Mouse (Mus musculus) telencephalon, adult 2 months (tissue): ENCODE results near the gene Gm2431.
"Not testable (repeated sequence)": the region's sequence is repeated elsewhere in the genome, so short reads cannot be mapped to it uniquely, and the experiment has no call there.

Experiments
- DNase-seq: peaks from one replicate; pipeline ENCODE4 v3.0.0-alpha.2; 2011; ENCODE audit warnings: low read depth, low spot score

The Gm2431 gene

GRCm38 (mm10) chr7:142258254-142258653, at the start of gene Gm2431:
Gm2431 (minus strand) TSS chr7:142258354.
- DNase-seq = not testable (repeated sequence)

DNA sequence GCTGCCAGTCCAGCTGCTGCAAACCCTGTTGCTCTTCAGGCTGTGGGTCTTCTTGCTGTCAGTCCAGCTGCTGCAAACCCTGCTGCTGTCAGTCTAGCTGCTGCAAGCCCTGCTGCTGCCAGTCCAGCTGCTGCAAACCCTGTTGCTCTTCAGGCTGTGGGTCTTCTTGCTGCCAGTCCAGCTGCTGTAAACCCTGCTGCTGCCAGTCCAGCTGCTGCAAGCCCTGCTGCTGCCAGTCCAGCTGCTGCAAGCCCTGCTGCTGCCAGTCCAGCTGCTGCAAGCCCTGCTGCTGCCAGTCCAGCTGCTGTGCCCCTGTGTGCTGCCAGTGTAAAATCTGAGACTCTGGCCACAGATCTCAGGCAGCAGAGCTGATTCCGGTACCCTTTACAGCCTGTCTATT, 45.8 kb upstream of the Gm2431 start:
- DNase-seq = not testable (repeated sequence)

- DNase-seq = no peak
These were observed 45.1 kb upstream of the Gm2431 start, which contains the start of gene Krtap5-4 for GRCm38 (mm10) chr7:142303249-142303648. Krtap5-4 (plus strand) TSS chr7:142303549.

- DNase-seq = not testable (repeated sequence)
These were observed 38.9 kb upstream of the Gm2431 start, which contains the start of gene Krtap5-1 for GRCm38 (mm10) chr7:142297018-142297417. Krtap5-1 (minus strand) TSS chr7:142297118.

DNA sequence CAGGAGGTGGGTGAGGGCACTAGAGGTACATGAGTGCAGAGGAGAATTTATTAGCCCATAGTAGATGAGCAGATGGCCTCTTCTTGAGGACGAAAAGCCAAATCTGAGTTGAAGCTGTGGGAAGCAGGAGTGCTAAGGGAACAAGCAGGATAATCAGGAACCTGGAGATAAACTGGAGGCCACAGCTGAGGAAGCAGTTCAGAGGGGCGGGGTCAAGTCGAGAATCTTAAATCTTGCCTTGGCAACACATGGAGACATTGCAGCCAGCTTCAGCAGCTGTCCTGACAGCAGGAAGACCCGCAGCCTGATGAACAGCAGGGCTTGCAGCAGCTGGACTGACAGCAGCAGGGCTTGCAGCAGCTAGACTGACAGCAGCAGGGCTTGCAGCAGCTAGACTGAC, 38.0 kb upstream of the Gm2431 start:
- DNase-seq = not testable (repeated sequence)

DNA sequence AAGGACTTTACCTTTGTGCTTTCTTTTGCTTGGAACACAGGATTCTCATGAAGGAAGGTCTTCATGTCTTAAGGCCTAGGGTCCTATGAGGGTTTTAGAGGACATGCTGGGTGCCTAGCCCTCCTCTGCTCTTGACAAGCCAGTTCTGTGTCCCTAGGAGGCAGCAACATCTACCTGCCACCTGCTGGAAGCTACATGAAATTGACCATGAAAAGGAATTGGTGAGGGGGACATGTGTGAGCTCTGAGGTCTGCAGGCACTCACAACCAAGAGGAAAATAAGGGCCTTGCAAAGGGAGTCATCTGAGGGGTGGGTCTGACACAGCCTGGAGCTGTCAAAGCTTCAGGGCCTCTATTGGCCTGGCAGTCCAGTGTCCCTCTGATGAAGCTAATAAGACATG, 37.3 kb upstream of the Gm2431 start:
- DNase-seq = no peak

- DNase-seq = not testable (repeated sequence)
These were observed 35.7 kb upstream of the Gm2431 start for GRCm38 (mm10) chr7:142293851-142294250.

DNA sequence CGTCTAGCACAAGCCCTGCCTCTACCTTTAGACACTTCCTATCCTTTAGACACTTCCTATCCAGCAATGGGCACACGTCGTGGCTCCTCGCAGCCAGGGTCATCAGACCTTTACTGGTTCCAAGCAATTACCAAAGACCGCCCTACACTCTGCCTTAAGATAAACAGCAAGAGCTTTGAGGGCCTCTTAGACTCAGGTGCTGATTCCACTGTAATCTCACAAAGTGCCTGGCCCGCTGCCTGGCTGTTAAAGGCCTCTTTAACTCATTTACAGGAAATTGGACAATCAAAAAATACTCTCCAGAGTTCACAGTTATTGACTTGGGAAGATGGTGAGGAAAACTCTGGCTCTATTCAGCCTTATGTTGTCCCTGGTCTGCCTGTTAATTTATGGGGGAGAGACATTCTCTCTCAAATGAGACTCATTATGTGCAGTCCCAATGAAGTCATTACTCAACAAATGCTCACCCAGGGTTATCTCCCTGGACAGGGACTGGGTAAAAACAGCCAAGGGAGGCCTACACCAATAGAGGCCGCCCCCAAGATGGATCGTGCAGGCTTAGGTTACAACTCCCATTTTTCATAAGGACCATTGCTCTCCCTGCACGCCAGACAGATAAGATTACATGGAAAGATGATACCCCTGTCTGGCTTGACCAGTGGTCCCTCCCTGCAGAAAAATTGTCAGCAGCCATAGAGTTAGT, 27.9 kb upstream of the Gm2431 start:
- DNase-seq = not testable (repeated sequence)

DNA sequence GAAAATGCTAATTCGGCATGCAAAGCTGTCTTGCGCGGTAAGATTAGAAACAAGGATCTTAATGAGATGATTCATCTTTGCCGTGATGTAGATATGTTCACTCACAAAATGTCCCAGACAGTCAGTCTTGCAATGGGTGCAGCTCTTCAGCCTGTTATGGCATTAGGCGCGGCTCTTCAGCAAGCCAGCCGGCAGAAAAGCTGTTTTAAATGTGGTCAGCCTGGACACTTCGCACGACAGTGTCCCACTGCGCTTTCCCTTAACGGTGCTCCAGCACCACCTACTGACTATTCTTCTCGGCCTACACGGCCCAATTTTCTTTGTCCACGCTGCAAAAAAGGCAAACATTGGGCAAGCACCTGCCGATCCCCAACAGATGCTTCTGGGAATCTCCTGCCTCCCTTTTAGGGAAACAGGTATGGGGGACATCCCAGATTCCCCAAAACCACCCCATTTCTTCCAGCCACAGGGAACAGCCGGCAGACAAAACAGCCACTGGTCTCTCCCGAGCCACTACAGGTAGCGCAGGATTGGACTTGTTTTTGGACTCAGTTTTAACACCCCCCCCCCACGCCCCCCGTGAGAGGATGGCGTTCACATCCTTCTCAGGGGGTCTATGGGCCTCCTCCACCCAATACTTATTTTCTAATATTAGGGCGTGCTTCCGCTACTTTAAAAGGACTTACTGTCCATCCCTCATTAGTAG, 27.1 kb upstream of the Gm2431 start:
- DNase-seq = peak; percentile 12

DNA sequence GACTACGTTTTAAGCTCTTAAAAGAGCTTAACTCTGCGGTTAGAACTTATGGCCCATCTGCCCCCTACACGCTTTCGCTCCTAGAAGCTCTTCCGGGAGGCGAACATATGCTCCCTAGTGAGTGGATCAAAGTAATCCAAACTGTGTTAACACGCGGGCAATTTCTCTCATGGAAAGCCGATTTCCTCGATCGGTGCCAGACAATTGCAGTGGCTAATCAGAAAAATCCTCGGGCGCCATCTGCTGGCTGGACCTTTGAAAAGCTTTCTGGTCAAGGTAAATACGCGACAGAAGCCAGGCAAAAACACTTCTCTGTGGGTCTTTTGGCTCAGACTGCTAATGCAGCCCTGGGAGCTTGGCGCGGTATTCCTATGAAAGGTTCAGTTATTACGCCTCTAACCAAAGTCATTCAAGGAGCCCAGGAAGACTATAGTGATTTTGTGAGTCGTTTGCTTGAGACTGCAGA, 26.5 kb upstream of the Gm2431 start:
- peak; percentile 79 for DNase-seq

- peak; percentile 21 for DNase-seq
These were observed 26.0 kb upstream of the Gm2431 start for GRCm38 (mm10) chr7:142284023-142284591.

- DNase-seq = not testable (repeated sequence)
These were observed 24.7 kb upstream of the Gm2431 start for GRCm38 (mm10) chr7:142282847-142283246.

- not testable (repeated sequence) for DNase-seq
These were observed 21.1 kb upstream of the Gm2431 start for GRCm38 (mm10) chr7:142279291-142279690.

DNA sequence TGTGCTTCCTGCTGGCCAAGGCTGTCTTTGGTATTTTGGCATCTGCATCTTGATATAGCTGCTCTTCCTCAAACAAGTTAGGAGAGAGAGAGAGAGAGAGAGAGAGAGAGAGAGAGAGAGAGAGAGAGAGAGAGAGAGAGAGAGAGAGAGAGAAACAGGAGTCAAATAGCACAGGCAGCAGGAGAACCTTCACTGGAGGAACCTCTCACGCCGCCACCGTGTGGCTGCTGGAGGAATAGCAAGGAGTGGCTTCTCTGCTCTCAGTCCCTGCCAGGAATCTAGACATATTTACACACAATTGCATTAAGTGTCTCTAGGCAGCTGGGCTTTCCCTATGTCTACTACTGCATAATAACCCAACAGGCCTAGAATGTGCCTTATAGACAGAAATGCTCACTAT, 20.0 kb upstream of the Gm2431 start:
- peak; percentile 15 for DNase-seq

GRCm38 (mm10) chr7:142274263-142274662, 16.1 kb upstream of the Gm2431 start, which contains the start of gene Gm4559:
Gm4559 (minus strand) TSS chr7:142274363.
- DNase-seq = not testable (repeated sequence)

GRCm38 (mm10) chr7:142255517-142255916, 2.6 kb downstream of the Gm2431 start:
- peak; percentile 9 for DNase-seq

DNA sequence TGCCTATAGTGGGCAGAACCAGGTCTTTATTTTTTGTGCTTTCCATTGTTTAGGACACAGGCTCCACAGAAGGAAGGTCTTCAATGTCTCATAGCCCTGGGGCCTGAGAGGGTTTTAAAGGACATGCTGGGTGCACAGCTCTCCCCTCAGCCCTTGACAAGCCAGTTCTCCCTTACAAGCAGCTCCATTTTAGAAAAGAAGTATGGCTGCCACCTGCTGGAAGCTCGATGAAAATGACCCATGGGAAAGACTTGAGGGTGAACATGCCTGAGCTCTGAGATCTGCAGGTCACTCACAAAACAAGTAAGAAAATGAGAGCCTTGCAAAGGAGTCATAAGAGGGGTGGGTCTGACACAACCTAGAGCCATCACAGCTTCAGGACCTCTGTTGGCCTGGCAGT, 8.3 kb downstream of the Gm2431 start:
- DNase-seq = peak; percentile 11

DNA sequence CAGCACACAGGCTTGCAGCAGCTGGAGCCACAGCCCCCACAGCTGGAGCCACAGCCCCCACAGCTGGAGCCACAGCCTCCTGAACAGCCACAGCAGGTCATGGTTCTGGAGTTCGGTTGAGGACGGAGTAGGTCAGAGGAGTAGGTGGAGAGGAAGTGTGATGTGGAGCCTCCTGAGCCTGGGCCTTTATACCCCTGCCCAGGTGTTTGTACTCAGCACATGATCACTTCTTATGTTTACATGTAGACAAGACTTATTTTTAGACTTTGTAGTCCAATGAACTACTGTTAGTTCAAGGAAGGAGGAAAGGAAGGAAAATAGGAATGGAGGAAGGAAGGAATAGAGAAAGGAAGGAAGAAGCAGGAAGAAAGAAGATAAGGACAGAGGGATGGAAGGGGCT, 17.2 kb downstream of the Gm2431 start, which contains the start of gene Gm40460:
Gm40460 (minus strand) TSS at position 101 of the 400 bp plus-strand sequence.
- no peak for DNase-seq

DNA sequence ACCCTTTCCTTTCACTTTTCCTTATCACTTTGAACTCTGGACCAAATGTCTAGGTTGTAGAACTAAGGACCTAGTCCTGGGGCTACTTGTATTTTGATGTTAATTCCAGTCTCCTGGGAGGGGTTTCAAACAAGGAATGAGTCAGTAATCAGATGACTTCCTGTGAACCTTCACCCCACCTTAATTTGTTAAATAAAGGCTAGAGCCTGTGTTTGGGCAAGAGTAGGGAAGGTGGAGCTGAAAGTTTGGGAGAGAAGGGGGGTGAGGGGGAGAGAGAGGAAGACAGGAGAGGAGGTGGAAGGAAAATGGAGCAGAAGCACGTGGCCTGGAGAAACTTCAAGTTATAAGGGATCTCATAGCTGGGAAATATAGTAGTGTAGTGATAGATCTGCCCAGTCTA, 26.6 kb downstream of the Gm2431 start:
- DNase-seq = no peak

GRCm38 (mm10) chr7:142229871-142230270, 28.3 kb downstream of the Gm2431 start, which contains the start of gene Krtap5-5:
Krtap5-5 (minus strand) TSS chr7:142229971.
- DNase-seq = not testable (repeated sequence)

DNA sequence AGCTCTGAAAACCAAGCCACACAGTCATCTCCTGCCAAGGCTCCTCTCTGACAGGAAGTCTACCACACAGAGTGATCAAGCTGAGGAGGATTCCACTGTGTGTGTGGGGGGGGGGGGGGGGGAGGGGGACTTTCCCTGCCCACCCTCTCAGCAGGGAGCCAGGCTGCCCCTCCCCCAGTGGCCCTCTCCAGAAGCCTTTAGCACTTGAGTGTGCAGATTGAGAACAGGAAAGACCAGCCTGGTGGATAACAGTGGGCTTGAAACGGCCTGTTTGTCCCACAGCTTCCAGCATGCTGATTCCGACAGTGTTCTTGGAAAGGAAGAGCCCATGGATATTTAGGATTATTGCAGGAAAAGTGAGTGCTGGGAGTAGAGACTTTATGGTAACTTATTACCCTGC, 33.6 kb downstream of the Gm2431 start:
- DNase-seq = no peak

DNA sequence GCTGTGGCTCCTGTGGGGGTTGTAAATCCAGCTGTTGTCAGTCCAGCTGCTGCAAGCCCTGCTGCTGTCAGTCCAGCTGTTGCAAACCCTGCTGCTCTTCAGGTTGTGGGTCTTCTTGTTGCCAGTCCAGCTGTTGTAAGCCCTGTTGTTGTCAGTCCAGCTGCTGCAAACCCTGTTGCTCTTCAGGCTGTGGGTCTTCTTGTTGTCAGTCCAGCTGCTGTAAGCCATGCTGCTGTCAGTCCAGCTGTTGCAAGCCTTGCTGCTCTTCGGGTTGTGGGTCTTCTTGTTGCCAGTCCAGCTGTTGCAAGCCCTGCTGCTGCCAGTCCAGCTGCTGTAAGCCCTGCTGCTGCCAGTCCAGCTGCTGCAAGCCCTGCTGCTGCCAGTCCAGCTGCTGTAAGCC, 46.0 kb downstream of the Gm2431 start:
- DNase-seq = not testable (repeated sequence)
